Mouse (Mus musculus) induced T-regulatory cell, adult 2 months (primary cell): Measurements from ENCODE around the gene Pafah2.
A peak's percentile ranks its signal among the peaks of the same experiment; 100 is the strongest.

Experiments used
- DNase-seq: peaks from one replicate; pipeline ENCODE4 v3.0.0-alpha.2; 2012; ENCODE audit warnings: low read depth

The Pafah2 gene

GRCm38 (mm10) chr4:134460277-134460676 lies 64.2 kb downstream of the Pafah2 start:
- no peak for DNase-seq

DNA sequence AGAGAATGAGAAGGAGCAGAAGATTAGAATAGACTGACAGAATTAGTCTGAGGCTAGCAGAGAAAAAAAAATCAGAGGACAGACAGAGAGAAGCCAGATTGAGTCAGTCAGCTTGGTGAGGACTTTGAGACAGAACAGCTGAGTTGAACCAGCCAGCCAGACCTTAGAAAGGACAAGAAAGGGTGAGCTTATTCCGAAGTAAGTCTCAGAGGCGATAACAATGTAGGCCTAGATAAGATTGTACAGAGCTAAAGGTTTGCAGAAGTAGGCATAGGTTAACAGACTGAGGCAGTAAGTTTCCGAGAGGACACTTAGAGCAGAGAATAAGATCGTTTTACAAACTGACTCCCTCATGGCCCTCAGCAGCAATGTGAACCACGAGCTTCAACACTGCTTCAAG lies 65.1 kb downstream of the Pafah2 start:
- DNase-seq: no peak

DNA sequence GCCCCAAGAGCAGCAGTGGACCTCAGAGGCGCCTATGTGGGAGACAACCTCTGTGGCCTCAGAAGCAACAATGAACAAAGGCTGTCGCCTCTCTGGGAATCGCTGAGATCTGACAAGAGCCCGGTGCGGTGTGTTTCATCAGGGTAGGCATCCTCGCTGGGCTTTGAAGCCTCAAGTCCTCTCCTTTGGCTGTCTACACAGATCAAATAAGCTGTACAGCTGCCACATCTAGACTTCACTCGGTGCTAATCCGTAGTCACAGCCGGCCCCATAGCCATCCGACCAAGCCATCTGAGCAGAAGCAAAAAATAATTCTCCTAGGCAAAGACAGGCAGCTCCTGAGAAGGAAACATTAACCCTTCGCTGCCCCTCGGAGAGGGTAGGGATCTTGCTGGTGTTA lies 69.7 kb downstream of the Pafah2 start:
- no peak for DNase-seq

DNA sequence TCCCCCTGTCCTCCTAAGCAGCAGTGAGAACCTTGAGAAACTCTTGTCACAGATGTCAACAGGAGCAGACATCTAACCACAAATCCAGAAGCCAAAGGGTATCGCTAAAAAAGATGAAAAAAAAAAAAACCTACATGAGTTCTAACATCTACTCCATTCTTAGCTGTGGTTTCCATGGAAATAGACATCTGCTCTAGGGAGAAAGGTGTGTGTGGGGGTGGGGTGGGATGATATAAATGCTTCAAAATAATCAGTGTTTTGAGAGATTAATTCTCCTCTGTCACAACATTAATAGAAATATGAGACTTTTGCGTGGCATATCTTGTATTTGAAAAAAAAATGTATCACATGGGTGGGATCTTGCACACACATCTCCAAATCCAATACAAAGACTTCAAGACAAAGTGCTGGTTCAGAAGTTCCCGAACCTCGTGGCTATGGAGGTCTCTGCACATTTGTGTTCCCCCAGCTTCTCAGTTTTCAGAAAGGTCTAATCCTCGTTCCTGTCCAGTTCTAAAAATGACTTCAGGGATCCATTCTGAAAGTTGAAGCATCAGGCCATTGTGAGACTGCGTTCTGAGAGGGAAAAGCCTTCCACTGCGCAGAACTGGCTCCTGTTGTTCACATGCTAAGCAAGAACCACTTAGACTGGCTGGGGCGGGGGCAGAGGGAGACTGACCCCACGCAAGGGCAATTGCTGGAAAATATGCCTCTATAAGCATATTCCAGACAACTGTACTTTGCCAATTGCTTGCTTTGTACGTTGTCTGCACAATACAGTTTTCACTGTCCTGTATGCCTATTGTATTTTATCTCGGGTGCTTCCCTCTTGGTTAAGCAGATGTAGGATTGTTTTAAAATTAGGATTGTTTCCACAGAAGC lies 70.5 kb downstream of the Pafah2 start:
- no peak for DNase-seq

DNA sequence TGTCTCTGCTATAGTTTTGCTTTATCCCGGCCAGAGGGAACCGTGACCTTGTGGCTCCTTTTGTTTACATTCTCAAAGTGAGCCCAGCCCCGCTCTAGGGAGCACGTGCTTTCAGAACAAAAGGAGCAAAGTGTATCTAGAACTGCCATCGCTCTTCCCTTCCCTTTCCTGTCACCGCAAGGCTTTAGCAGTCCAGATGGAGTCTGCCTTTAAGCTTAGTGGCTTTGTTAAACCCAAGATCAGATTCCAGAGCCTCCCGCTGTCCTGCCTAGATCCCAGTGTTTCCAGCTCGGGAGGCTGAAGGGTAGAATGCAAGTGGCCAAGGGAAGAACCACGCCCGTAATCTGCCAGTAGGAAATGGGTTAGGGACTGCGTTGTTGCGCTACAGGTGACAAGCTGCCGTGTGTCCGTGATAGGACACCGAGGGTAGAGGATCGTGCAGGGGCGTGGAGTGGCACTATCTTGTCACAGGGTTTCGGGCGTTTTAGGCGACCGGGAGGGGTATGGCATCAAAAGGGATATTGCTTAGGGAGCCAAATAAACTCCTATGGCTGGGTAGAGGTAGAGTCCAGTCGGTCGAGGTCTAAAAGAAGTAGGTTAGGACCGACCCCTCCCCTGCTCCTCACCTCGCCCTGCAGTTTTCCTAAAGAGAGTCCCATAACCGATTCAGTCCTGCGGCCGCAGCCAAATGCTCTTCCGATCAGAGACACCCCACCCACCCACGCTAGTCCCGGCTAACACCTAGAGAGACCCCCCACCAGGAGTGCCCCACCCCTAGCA lies 71.5 kb downstream of the Pafah2 start:
- peak; percentile 63 for DNase-seq

- DNase-seq: peak; percentile 95
Measured at GRCm38 (mm10) chr4:134468215-134468575, 72.1 kb downstream of the Pafah2 start, which contains the start of gene Stmn1. Stmn1 (plus strand) TSS chr4:134468320.

GRCm38 (mm10) chr4:134468578-134469266 lies 72.6 kb downstream of the Pafah2 start:
- DNase-seq: peak; percentile 97

- no peak for DNase-seq
Measured at GRCm38 (mm10) chr4:134469341-134469796, 73.2 kb downstream of the Pafah2 start.

- DNase-seq: no peak
Measured at GRCm38 (mm10) chr4:134469985-134470384, 73.9 kb downstream of the Pafah2 start.

- DNase-seq: peak; percentile 48
Measured at GRCm38 (mm10) chr4:134471469-134471868, 75.3 kb downstream of the Pafah2 start.

DNA sequence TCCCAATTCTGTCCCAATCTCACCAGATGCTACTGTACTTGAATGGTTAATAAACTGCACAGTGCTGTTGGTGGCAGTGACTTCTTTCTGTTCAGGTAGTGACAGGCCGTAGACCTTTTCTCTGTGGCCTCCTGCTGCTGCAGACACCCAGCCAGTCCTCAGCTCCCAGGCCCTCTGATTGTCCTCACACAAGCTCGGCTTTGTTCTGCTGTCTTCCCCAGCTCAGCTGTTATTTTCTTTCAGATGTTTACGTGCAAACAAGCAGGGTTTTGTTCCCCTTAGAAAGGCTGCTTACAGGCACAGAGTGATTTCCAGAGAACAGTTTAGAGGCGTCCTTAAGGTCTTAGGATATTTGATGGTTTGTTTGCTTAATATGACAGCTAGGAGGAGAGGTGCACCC lies 77.6 kb downstream of the Pafah2 start:
- DNase-seq: no peak

DNA sequence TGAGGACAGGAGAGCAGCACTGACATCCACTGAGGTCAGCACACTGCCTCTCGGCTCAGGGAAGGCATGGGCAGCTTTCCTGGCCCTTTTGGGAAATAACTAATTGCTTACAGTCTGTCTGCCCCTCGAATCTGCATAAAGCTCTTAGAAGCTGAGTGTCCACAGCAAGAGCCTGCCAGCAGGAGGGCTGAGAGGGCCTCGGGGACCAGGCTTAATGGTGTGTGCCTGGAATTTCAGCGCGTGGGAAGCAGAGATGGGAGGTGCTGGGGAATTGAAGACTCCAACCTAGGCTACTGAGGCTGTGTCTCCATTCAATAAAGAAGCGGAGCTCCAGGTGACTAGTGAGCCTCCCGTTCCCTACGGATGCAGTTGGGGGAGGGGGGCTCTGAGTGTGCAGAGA lies 78.1 kb downstream of the Pafah2 start:
- DNase-seq: no peak

- no peak for DNase-seq
Measured at GRCm38 (mm10) chr4:134476899-134477298, 80.8 kb downstream of the Pafah2 start.
